Mouse (Mus musculus) bone marrow, adult 2 months (tissue): ENCODE results near the gene Olfr825.

ENCODE experiments used
- CTCF ChIP-seq: fragments of 200-500 bp; IDR thresholded peaks from 2 replicates; pipeline ENCODE4 v1.5.1; 2011; ENCODE audit warnings: low read length, control low read depth; ENCODE audit not compliant: control insufficient read depth, insufficient read depth
- POLR2A ChIP-seq: fragments of 200-500 bp; IDR thresholded peaks from 2 replicates; pipeline ENCODE4 v1.6.1; 2011; ENCODE audit warnings: low read depth, mild to moderate bottlenecking, control low read depth, low read length, borderline replicate concordance; ENCODE audit not compliant: control insufficient read depth

GRCm38 (mm10) chr10:130165196-130165595, 1.4 kb downstream of the Olfr825 start:
- TF ChIP-seq POLR2A = no peak
- no peak for TF ChIP-seq CTCF
